Comparison of ENCODE assay signal across 28 mouse cellular contexts in genomic region chr11:12236341-12236740, GRCm38 (mm10).
"Had no signal": no experiment of that assay in that cellular context is flagged by ENCODE, and none has a peak within 500 bp of the region (broad histone marks: within the 10 kb centered on the region; RNA-seq: fewer than 3 reads in every experiment).

No protein-coding gene starts in this region.

- ATAC-seq: forebrain, embryonic 13.5 days; forebrain, embryonic 14.5 days; forebrain, embryonic 15.5 days; forebrain, embryonic 16.5 days; forebrain, postnatal 0 days had no signal

- H3K27ac ChIP-seq: embryonic facial prominence, embryonic 10.5 days; embryonic facial prominence, embryonic 12.5 days; embryonic facial prominence, embryonic 13.5 days; embryonic facial prominence, embryonic 15.5 days; forebrain, embryonic 10.5 days; forebrain, embryonic 12.5 days; forebrain, embryonic 13.5 days; forebrain, embryonic 15.5 days; gastrocnemius, adult 2 months; heart, adult 2 months had no signal

- H3K4me1 ChIP-seq: embryonic facial prominence, embryonic 10.5 days; embryonic facial prominence, embryonic 12.5 days; forebrain, embryonic 10.5 days had no signal

- H3K36me3 ChIP-seq: embryonic facial prominence, embryonic 10.5 days; embryonic facial prominence, embryonic 12.5 days; embryonic facial prominence, embryonic 13.5 days; embryonic facial prominence, embryonic 15.5 days; forebrain, embryonic 10.5 days; forebrain, embryonic 12.5 days; forebrain, embryonic 15.5 days had no signal

- H3K9ac ChIP-seq: embryonic facial prominence, embryonic 12.5 days; embryonic facial prominence, embryonic 13.5 days; embryonic facial prominence, embryonic 15.5 days; forebrain, embryonic 12.5 days; forebrain, embryonic 13.5 days; forebrain, embryonic 15.5 days; forebrain, postnatal 0 days had no signal

- H3K4me3 ChIP-seq: embryonic facial prominence, embryonic 10.5 days; embryonic facial prominence, embryonic 12.5 days; embryonic facial prominence, embryonic 13.5 days; embryonic facial prominence, embryonic 15.5 days; erythroblast, embryonic 14.5 days; forebrain, embryonic 10.5 days; forebrain, embryonic 12.5 days; forebrain, embryonic 13.5 days; forebrain, embryonic 15.5 days; gastrocnemius, adult 2 months; heart, adult 2 months had no signal

- H3K4me2 ChIP-seq: embryonic facial prominence, embryonic 12.5 days; embryonic facial prominence, embryonic 13.5 days; embryonic facial prominence, embryonic 15.5 days; forebrain, embryonic 12.5 days; forebrain, embryonic 13.5 days; forebrain, embryonic 15.5 days had no signal

- H3K9me3 ChIP-seq: embryonic facial prominence, embryonic 10.5 days; embryonic facial prominence, embryonic 12.5 days; embryonic facial prominence, embryonic 13.5 days; embryonic facial prominence, embryonic 15.5 days; forebrain, embryonic 10.5 days; forebrain, embryonic 12.5 days; forebrain, embryonic 13.5 days; forebrain, embryonic 15.5 days had no signal

- DNase-seq: cerebellum, adult 2 months; cerebellum, adult 8-10 months; cerebellum, adult 9-10 months; cerebellum, adult 9-11 months; cerebellum, postnatal 10 days; cerebellum, postnatal 14 days; cerebellum, postnatal 25 days; cerebellum, postnatal 36 days; embryo, embryonic 11 days; forebrain, postnatal 0 days; gastrocnemius, adult 2 months; gastrocnemius, postnatal 10 days; gastrocnemius, postnatal 14 days; gastrocnemius, postnatal 25 days; gastrocnemius, postnatal 36 days; heart, adult 18-20 months; heart, adult 2 months had no signal

- H3K27me3 ChIP-seq: embryonic facial prominence, embryonic 12.5 days; embryonic facial prominence, embryonic 13.5 days; embryonic facial prominence, embryonic 15.5 days; forebrain, embryonic 12.5 days; forebrain, embryonic 13.5 days; forebrain, embryonic 15.5 days had no signal
